Mouse (Mus musculus) CD8-positive naive resting alpha-beta T cell, adult 57 days (primary cell): ENCODE data around the gene Bche. TPM values are rescaled to one million over a fixed set of nuclear protein-coding genes. Genes with fewer than 3 reads are reported as not detected.

Experiments used
- total RNA-seq: library from RNA; stranded (reverse); gene quantifications from one replicate; pipeline ENCODE4 v1.2.4, GENCODE M21; 2023

Gene Bche
- total RNA-seq: not detected

DNA sequence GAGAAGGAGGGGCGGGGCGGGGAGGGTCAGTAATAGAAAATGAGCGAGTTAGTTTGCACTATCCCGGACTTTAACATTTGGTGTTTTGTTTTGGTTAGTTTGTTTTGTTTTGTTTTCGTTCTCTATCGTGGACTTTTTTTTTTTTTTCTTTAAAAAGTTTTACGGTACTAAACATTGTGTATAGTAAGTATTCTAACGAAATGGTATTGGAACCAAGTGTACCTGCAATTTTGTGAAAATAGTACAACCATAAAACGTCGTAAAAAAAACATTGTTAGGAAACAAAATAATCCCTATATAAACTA is at the start of gene Bche:
Bche (minus strand) TSS at position 6 of the 305 bp plus-strand sequence.

